Mouse (Mus musculus): ENCODE measurements around the gene Ncbp1.

DNA sequence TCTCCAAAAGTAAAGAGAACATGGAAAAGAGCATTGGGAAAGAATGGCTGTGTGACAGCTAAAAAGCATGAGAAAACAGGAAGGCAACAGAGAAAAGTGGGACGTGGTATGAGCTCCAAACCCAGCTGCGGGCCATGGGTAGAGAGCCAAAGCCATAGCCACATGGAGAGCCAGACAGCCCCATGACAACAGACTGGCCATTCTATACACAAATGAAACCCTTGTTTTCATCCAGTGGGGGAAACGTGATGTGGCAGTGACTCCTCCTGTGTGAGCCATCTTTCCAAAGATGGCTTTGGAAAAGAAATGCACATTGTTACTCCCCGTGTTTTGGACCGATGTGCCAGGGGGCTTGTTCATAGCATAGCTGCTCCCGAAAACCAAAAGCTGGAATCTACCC is 58.1 kb downstream of the Ncbp1 start:
- no peak for TF ChIP-seq POLR2A (IDR thresholded peaks at IDR 0.05; ENCODE audit: low read depth, low read length)
- no peak for TF ChIP-seq CTCF (conservative IDR thresholded peaks at IDR 0.05; ENCODE audit: insufficient read depth, insufficient read length, low read depth, low read length)

Data from kidney, adult 2 months (tissue).